Mouse (Mus musculus) splenic B cell, adult 2 months (primary cell): ENCODE results near the gene Gm5458.
"Not testable (repeated sequence)": the region's sequence is repeated elsewhere in the genome, so short reads cannot be mapped to it uniquely, and the experiment has no call there.

Experiments used
- DNase-seq: peaks from one replicate; pipeline ENCODE4 v3.0.0-alpha.2; 2011; ENCODE audit warnings: low read depth, low spot score
- H3K27me3 ChIP-seq: 2 replicates; pipeline ENCODE4 v1.6.1; 2012; ENCODE audit warnings: mild to moderate bottlenecking, low read length, moderate library complexity, mixed read lengths; ENCODE audit not compliant: control insufficient read depth, poor library complexity, insufficient read depth, severe bottlenecking
- H3K36me3 ChIP-seq: 2 replicates; pipeline ENCODE4 v1.6.1; 2012; ENCODE audit warnings: mild to moderate bottlenecking, low read length, moderate library complexity, mixed read lengths; ENCODE audit not compliant: control insufficient read depth, poor library complexity, insufficient read depth, severe bottlenecking

Gene Gm5458

DNA sequence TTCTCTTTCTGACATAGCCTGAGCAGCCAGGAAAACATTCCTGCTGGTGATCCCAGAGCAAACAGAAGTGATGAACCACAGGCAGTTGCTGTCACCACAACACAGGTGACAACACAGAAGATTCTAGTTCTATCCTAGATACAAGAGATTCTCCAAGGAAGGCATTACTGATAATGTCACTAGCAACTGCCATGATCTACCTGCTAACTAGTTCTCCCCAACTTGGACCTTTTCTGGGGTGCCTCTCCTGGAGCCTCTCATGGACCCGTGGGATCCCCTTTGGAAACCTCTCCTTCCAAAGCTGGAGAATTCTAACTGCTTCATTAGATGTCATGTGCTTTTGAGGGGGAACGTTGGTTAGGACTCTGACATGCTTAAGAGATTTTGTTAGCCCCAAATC, at the start of gene Gm5458:
Gene Gm5458 (minus strand): TSS at position 101 of the 400 bp plus-strand sequence.
- not testable (repeated sequence) for DNase-seq, H3K27me3 ChIP-seq, H3K36me3 ChIP-seq

DNA sequence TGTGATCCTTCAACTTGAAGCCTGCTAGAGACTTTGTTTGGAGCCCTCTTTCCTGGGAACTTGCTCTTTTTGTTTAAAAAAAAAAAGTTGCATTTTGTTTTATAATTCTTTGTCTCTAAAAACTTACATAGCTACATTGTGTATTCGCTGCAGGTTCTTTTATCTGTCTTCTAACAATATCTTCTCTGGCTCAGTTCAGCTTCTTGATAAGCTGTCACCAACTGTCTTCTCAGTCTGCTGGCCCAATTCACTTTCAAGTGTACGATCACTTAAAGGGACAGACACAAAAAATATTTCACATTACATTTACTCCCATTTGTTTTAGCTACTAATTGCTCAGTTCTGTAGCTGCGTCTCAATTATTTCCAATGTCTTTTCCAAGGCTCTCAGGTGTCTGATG, 43.9 kb upstream of the Gm5458 start:
- no peaks in the 10 kb centered on the region for H3K27me3 ChIP-seq
- no peaks in the 10 kb centered on the region for H3K36me3 ChIP-seq
- no peak for DNase-seq

DNA sequence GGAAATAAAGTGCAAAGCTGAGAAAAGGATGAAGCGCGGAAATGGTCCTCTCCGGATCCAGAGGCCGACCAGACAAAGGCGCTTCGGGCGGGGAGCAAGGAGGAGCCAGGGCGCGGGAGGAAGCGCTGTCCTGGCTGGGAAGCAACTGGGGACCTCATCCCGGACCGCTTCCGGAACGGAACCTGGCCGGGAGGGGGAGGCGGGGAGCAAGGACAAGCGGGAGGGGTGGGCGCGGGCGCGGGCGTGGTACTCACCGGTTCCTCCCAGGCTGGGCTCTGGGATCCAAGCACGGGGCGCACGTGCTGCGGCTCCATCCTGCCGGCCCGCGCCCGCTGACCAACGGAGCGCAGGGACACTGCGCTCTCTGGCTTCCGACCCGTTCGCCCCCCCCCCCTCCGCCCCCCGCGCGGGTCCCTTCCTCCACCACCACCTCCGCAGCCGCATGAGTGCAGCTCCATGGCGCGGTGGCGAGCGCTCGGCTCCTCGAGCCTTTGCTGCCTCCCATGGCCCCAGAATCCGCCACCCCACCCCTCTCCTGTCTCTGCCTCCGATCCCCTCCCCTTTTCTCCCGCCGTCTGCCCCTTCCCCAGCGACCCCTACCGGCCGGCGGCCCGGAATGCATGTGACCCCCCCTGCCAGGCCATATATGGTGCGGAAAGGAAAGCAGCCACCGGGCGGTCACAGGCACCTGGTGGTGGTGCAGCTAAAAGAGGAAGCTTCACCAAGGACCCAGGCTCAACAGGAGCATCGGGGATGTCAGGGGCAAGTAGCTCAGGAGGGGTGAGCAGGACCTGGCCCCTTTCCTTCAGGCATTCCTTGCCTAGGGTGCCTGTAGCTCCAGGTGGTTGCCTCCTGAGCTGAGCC, 17.3 kb downstream of the Gm5458 start, which contains the start of gene Gm2237:
Gene Gm2237 (minus strand): TSS at position 332 of the 864 bp plus-strand sequence.
- H3K36me3 ChIP-seq, H3K27me3 ChIP-seq: not testable (repeated sequence)
- peak; percentile 7 for DNase-seq

DNA sequence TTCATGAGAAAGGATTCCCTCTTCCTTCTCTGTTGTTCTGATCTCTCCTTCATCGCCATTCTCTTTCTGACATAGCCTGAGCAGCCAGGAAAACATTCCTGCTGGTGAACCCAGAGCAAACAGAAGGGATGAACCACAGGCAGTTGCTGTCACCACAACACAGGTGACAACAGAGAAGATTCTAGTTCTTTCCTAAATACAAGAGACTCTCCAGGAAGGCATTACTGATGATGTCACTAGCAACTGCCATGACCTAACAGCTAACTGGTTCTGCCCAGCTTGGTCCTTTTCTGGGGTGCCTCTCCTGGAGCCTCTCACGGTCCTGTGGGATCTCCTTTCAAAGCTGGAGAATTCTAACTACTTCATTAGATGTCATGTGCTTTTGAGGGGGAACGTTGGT, 52.5 kb downstream of the Gm5458 start, which contains the start of gene Gm2244:
Gene Gm2244 (minus strand): TSS at position 101 of the 400 bp plus-strand sequence.
- H3K36me3 ChIP-seq, H3K27me3 ChIP-seq, DNase-seq: not testable (repeated sequence)
